Mouse (Mus musculus) large intestine, adult 2 months (tissue): ENCODE measurements around the gene Taar4. TPM values are rescaled to one million over a fixed set of nuclear protein-coding genes. Genes with fewer than 3 reads are reported as not detected.
A peak's percentile ranks its signal among the peaks of the same experiment; 100 is the strongest.

Experiments
- DNase-seq: peaks from one replicate; pipeline ENCODE4 v3.0.0-alpha.2; 2012; ENCODE audit warnings: low read depth, low spot score
- WGBS: fragments of 180-500 bp; shearing (Covaris S2); methylation state at CpG from one replicate; pipeline ENCODE4 v1.1.7; 2018; 5-methylcytosine and 5-hydroxymethylcytosine counted together
- polyA plus RNA-seq: library from polyadenylated mRNA; depleted of rRNA; stranded (reverse); fragments of >200 nt; gene quantifications from 2 replicates; pipeline ENCODE4 v1.2.3, GENCODE M21; 2012; rRNA removed

Gene Taar4
- not detected in 2 replicates for polyA plus RNA-seq

GRCm38 (mm10) chr10:23960444-23960915 lies at the start of gene Taar4:
Taar4 (plus strand) TSS chr10:23960494.
- DNase-seq, result no peak
- WGBS, result 88% methylated on average over 13 of the region's 13 CpGs

- no peak for DNase-seq
- 88% methylated on average over 4 of the region's 4 CpGs for WGBS
These were observed 40.2 kb upstream of the Taar4 start, which contains the start of gene Taar1 for GRCm38 (mm10) chr10:23920056-23920455. Taar1 (plus strand) TSS chr10:23920356.

- 31% methylated on average over 3 of the region's 3 CpGs for WGBS
- DNase-seq, result no peak
These were observed 37.8 kb upstream of the Taar4 start for GRCm38 (mm10) chr10:23922468-23922867.

GRCm38 (mm10) chr10:23923941-23924340 lies 36.4 kb upstream of the Taar4 start:
- WGBS, result 84% methylated on average over 2 of the region's 2 CpGs
- DNase-seq, result no peak

GRCm38 (mm10) chr10:23937613-23938012 lies 22.7 kb upstream of the Taar4 start:
- 19% methylated on average over 4 of the region's 4 CpGs for WGBS
- no peak for DNase-seq

GRCm38 (mm10) chr10:23938312-23938711 lies 22.0 kb upstream of the Taar4 start, which contains the start of gene Taar2:
Taar2 (plus strand) TSS chr10:23938572.
- WGBS, result 32% methylated on average over 6 of the region's 6 CpGs
- DNase-seq, result no peak

- 75% methylated on average over 5 of the region's 5 CpGs for WGBS
These were observed 17.8 kb upstream of the Taar4 start for GRCm38 (mm10) chr10:23942465-23942864.

GRCm38 (mm10) chr10:23948026-23948425 lies 12.3 kb upstream of the Taar4 start:
- 39% methylated on average over 7 of the region's 7 CpGs for WGBS
- DNase-seq, result no peak

More at GRCm38 (mm10) chr10:23942465-23942864, 17.8 kb upstream of the Taar4 start:
- no peak for DNase-seq

GRCm38 (mm10) chr10:23949508-23950005 lies 10.7 kb upstream of the Taar4 start, which contains the start of gene Taar3:
Taar3 (plus strand) TSS chr10:23949558.
- DNase-seq, result no peak
- 92% methylated on average over 16 of the region's 16 CpGs for WGBS

- WGBS, result 71% methylated on average over 6 of the region's 6 CpGs
- DNase-seq, result no peak
These were observed 8.6 kb upstream of the Taar4 start for GRCm38 (mm10) chr10:23951714-23952113.

- no peak for DNase-seq
- 22% methylated on average over 3 of the region's 3 CpGs for WGBS
These were observed 1.2 kb upstream of the Taar4 start for GRCm38 (mm10) chr10:23959071-23959470.

- DNase-seq, result no peak
- 31% methylated on average over 3 of the region's 3 CpGs for WGBS
These were observed 3.1 kb downstream of the Taar4 start for GRCm38 (mm10) chr10:23963444-23963843.

- no peak for DNase-seq
- 86% methylated on average over 6 of the region's 6 CpGs for WGBS
These were observed 4.8 kb downstream of the Taar4 start for GRCm38 (mm10) chr10:23964921-23965610.

- no peak for DNase-seq
- WGBS, result 86% methylated on average over 11 of the region's 11 CpGs
These were observed 10.4 kb downstream of the Taar4 start, which contains the start of gene Taar5 for GRCm38 (mm10) chr10:23970656-23971165. Taar5 (plus strand) TSS chr10:23970706.

- DNase-seq, result no peak
- WGBS, result 90% methylated on average over 5 of the region's 5 CpGs
These were observed 11.0 kb downstream of the Taar4 start for GRCm38 (mm10) chr10:23971256-23971655.

GRCm38 (mm10) chr10:23977958-23978357 lies 17.7 kb downstream of the Taar4 start:
- no peak for DNase-seq
- 42% methylated on average over 4 of the region's 4 CpGs for WGBS

GRCm38 (mm10) chr10:23978901-23979705 lies 18.8 kb downstream of the Taar4 start:
- 42% methylated on average over 16 of the region's 16 CpGs for whole genome bisulfite sequencing
- peak; percentile 54 for DNase-seq

GRCm38 (mm10) chr10:23985546-23985945 lies 25.3 kb downstream of the Taar4 start, which contains the start of gene Taar6:
Taar6 (minus strand) TSS chr10:23985646.
- 66% methylated on average over 8 of the region's 8 CpGs for WGBS
- no peak for DNase-seq

- no peak for DNase-seq
- 67% methylated on average over 5 of the region's 5 CpGs for WGBS
These were observed 26.1 kb downstream of the Taar4 start for GRCm38 (mm10) chr10:23986419-23986818.

- DNase-seq, result no peak
- WGBS, result 67% methylated on average over 3 of the region's 3 CpGs
These were observed 33.1 kb downstream of the Taar4 start, which contains the start of gene Taar7a for GRCm38 (mm10) chr10:23993381-23993780. Taar7a (minus strand) TSS chr10:23993481.
